Mouse (Mus musculus): ENCODE measurements at regions not wholly inside any gene's neighbourhood (a gene's known extent, or its start where the extent isn't known, plus 50 kb on each side); places are given as distances from the start of the nearest gene placed in this dataset.
A peak's percentile ranks its signal among the peaks of the same experiment; 100 is the strongest.
"Not testable (repeated sequence)": the region's sequence is repeated elsewhere in the genome, so short reads cannot be mapped to it uniquely, and the experiment has no call there.

DNA sequence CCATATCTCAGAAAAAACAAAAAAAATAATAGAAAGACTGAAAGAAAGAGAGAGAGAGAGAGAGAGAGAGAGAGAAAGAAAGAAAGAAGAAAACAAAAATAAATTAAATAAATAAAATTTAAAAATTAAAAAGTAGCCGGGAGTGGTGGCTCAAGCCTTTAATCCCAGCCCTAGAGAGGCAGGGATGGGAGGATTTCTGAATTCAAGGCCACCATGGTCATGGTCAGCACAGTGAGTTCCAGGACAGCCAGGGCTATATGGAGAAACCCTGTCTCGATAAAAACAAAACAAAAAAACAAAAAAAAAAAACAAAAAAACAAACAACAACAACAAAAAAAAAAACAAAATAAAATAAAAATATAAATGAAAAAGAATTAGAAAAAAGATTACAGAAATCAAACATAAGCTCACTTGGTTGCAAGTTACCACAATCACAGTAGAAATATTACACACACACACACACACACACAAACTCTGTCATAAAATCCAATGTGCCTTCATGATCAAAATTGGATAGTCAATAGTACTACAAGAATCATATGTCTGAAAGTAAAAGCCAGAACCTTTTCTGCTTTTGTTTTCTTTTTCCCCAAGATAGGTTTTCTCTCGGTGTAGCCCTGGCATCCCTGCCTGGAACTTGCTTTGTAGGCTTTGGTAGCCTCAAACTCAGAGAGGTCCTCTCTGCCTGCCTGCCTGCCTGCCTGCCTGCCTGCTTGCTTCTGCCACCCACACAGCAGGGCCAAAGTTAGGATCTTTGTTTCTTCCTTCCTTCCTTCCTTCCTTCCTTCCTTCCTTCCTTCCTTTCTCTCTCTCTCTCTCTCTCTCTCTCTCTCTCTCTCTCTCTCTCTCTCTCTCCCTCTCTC, 476.1 kb upstream of the Olfr161 start:
- not testable (repeated sequence) for DNase-seq

DNA sequence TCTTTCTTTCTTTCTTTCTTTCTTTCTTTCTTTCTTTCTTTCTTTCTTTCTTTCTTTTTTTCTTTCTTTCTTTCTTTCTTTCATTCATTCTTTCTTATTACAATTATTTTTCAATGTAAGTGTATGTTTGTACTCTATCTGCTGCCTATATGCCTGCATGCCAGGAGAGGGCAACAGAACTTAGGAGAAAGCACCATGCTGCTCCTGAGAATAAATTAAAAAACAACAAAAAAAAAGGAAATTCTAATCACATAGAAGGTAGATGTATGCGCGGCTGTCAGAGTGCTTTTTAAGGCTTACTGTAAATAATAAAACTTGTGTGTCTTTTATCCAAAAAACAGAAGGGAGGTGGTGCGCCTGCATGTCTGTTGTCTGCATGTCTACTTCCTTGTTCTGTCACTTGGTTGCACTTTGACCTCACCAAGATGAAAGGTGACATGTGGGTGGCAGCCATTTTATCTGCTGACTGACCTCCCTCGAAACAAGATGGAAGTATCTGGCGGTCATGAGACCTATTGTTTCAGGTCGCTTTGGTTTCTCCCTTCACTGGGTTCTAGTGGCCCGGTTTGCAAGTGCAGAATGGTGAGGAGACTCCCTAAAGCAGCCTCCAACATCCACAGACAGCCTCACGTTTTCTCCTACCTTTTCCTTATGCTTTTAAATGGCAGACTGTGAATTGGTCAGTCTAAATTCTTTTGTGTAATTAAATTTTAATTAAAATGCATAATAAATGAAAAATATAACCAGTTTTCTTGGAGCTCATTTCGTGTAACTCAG, 475.3 kb upstream of the Olfr161 start:
- DNase-seq, result peak; percentile 7

DNA sequence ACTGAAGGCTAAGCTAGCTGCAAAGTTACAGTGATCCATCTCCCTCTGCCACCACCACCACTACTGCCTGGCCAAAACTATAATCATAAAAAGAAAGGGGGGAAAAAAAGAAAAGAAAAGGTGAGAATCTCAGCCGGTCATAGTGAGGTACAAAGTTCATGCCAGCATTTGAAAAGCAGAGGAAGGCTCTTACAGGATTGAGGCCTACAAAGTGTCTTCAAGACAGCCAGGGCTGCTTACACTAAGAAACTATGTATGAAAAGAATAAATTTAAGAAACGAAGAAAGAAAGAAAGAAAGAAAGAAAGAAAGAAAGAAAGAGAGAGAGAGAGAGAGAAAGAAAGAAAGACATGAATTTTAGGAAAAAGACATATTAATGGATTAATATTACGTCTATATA, 474.7 kb upstream of the Olfr161 start:
- peak; percentile 29 for DNase-seq

GRCm38 (mm10) chr16:3121216-3121615, 469.6 kb upstream of the Olfr161 start:
- DNase-seq, result not testable (repeated sequence)

DNA sequence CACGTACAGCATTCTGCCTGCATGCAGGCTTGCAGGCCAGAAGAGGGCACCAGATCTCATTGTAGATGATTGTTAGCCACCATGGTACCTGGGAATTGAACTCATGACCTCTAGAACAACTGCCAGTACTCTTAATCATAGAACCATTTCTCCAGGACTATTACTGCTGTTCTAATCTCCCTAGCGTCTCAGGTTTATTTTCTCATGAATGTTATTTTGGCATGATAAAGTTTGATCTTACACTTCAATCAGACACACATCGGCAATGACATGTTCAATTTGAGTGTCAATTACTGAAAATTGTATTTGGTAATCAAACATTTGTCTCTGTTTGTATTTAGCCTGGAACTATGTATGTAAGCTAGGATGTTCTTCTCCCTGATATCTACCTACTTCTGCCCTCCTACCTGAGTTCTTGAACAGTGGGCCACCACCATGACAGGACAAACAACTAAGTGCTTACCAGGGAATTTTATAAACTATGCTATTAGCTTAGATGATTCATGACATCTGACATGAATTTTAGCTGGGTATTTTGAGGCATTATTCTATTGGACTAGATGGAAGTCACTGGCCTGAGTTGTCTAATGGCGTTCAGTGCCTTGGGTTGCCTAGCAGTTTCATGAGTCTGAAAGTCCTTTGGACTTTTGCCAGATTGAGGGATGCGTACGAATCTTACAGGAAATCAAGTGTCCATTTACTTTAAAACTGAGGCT, 468.5 kb upstream of the Olfr161 start:
- not testable (repeated sequence) for DNase-seq

DNA sequence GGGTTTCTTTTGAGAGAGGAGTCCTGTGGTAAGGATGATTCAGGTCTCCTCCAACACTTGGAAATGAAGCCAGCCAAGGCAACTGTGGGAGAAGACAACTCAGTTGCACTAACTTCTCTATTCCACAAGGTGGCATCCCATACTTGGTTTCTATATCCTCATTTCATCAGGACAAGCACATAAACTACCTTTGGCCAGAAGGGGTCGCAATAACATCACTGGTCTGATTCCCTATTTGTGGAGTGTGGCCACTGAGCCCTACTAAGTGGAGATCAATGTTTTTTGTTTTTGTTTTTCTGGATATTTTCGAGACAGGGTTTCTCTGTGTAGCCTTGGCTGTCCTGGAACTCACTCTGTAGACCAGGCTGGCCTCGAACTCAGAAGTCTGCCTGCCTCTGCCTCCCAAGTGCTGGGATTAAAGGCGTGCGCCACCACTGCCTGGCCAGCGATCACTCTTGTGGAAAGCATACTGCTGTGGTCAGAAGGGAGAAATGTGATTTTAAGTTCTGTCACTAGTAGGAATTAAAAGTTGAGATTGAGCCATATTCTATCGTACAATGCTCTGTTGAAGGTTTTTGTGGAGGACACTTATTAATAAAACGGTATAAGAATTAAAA, 467.9 kb upstream of the Olfr161 start:
- peak; percentile 12 for DNase-seq

GRCm38 (mm10) chr16:3127317-3127716, 463.5 kb upstream of the Olfr161 start:
- DNase-seq, result not testable (repeated sequence)

Measured in cerebellum, adult 8-10 months (tissue).